Mouse (Mus musculus): Measurements from ENCODE around the gene Tmem129. TPM values are rescaled to one million over a fixed set of nuclear protein-coding genes. Genes with fewer than 3 reads are reported as not detected.

The Tmem129 gene
- polyA plus RNA-seq, 1 experiment from 2014 or later: 39.1 TPM

GRCm38 (mm10) chr5:33697947-33698512, 39.8 kb upstream of the Tmem129 start:
- Histone ChIP-seq H3K27ac (ENCODE audit: low read length) (peak overlapping the region; percentile 41; the same call in 1 of the 2 replicates), H3K9me3 (ENCODE audit: control insufficient read depth, low read length) (no peaks in the 10 kb centered on the region), H3K4me3 (replicated peaks; ENCODE audit: low read length) (no peak overlapping the region), H3K4me1 (replicated peaks; ENCODE audit: control insufficient read depth, insufficient read depth, low read length) (peaks cover 47% of the 10 kb centered on the region), H3K27me3 (replicated peaks; ENCODE audit: control insufficient read depth, insufficient read depth, low read length) (0 out of 2 replicates have a peak, but pooled peaks cover 6% of the 10 kb centered on the region), H3K9ac (replicated peaks; ENCODE audit: low read depth, low read length) (no peak overlapping the region), H3K4me2 (ENCODE audit: low read length) (no peak overlapping the region), H3K36me3 (ENCODE audit: control insufficient read depth, insufficient read depth) (no peaks in the 10 kb centered on the region)
- ATAC-seq: peak; percentile 80
- WGBS: under 1% methylated on average over 12 of the region's 13 CpGs

GRCm38 (mm10) chr5:33697534-33697933, 39.3 kb upstream of the Tmem129 start:
- Histone ChIP-seq H3K27me3 (replicated peaks; ENCODE audit: control insufficient read depth, insufficient read depth, low read length) (0 out of 2 replicates have a peak, but pooled peaks cover 6% of the 10 kb centered on the region), H3K4me3 (replicated peaks; ENCODE audit: low read length) (no peak overlapping the region), H3K36me3 (ENCODE audit: control insufficient read depth, insufficient read depth) (no peaks in the 10 kb centered on the region), H3K9me3 (ENCODE audit: control insufficient read depth, low read length) (no peaks in the 10 kb centered on the region), H3K9ac (replicated peaks; ENCODE audit: low read depth, low read length) (no peak overlapping the region), H3K27ac (ENCODE audit: low read length) (0 out of 2 replicates have a peak overlapping the region, but pooled peaks have one; percentile 29), H3K4me1 (replicated peaks; ENCODE audit: control insufficient read depth, insufficient read depth, low read length) (peaks cover 51% of the 10 kb centered on the region), H3K4me2 (ENCODE audit: low read length) (no peak overlapping the region)
- WGBS: 6% methylated on average over 1 of the region's 1 CpGs
- ATAC-seq: no peak

- Histone ChIP-seq H3K4me2 (ENCODE audit: low read length) (no peak overlapping the region), H3K27me3 (replicated peaks; ENCODE audit: control insufficient read depth, insufficient read depth, low read length) (0 out of 2 replicates have a peak, but pooled peaks cover 6% of the 10 kb centered on the region), H3K9ac (replicated peaks; ENCODE audit: low read depth, low read length) (no peak overlapping the region), H3K4me3 (replicated peaks; ENCODE audit: low read length) (no peak overlapping the region), H3K4me1 (replicated peaks; ENCODE audit: control insufficient read depth, insufficient read depth, low read length) (peaks cover 57% of the 10 kb centered on the region), H3K27ac (ENCODE audit: low read length) (no peak overlapping the region), H3K36me3 (ENCODE audit: control insufficient read depth, insufficient read depth) (no peaks in the 10 kb centered on the region), H3K9me3 (ENCODE audit: control insufficient read depth, low read length) (no peaks in the 10 kb centered on the region)
- no peak for ATAC-seq
- WGBS: 47% methylated on average over 5 of the region's 5 CpGs
Observed at GRCm38 (mm10) chr5:33696430-33696829, 38.2 kb upstream of the Tmem129 start.

GRCm38 (mm10) chr5:33695718-33696121, 37.5 kb upstream of the Tmem129 start:
- no peak for ATAC-seq
- Histone ChIP-seq H3K9me3 (ENCODE audit: control insufficient read depth, low read length) (no peaks in the 10 kb centered on the region), H3K36me3 (ENCODE audit: control insufficient read depth, insufficient read depth) (no peaks in the 10 kb centered on the region), H3K27me3 (replicated peaks; ENCODE audit: control insufficient read depth, insufficient read depth, low read length) (0 out of 2 replicates have a peak, but pooled peaks cover 6% of the 10 kb centered on the region), H3K4me2 (ENCODE audit: low read length) (peak overlapping the region; percentile 83), H3K4me1 (replicated peaks; ENCODE audit: control insufficient read depth, insufficient read depth, low read length) (peaks cover 57% of the 10 kb centered on the region), H3K9ac (replicated peaks; ENCODE audit: low read depth, low read length) (peak overlapping the region; percentile 77), H3K27ac (ENCODE audit: low read length) (peak overlapping the region; percentile 65), H3K4me3 (replicated peaks; ENCODE audit: low read length) (peak overlapping the region; percentile 53)
- 1% methylated on average over 23 of the region's 24 CpGs for WGBS

- WGBS: 2% methylated on average over 61 of the region's 71 CpGs
Observed at GRCm38 (mm10) chr5:33694848-33695717, 36.9 kb upstream of the Tmem129 start.

GRCm38 (mm10) chr5:33694461-33694847, 36.2 kb upstream of the Tmem129 start:
- H3K9me3 ChIP-seq (ENCODE audit: control insufficient read depth, low read length): no peaks in the 10 kb centered on the region
- no peak overlapping the region for H3K4me3 ChIP-seq (replicated peaks; ENCODE audit: low read length)
- peak overlapping the region; percentile 83 for H3K4me2 ChIP-seq (ENCODE audit: low read length)
- H3K27ac ChIP-seq (ENCODE audit: low read length): no peak overlapping the region
- peaks cover 58% of the 10 kb centered on the region for H3K4me1 ChIP-seq (replicated peaks; ENCODE audit: control insufficient read depth, insufficient read depth, low read length)
- H3K27me3 ChIP-seq (replicated peaks; ENCODE audit: control insufficient read depth, insufficient read depth, low read length): 0 out of 2 replicates have a peak, but pooled peaks cover 6% of the 10 kb centered on the region
- no peak for ATAC-seq
- no peak overlapping the region; the same call in 1 of the 2 replicates for H3K9ac ChIP-seq (replicated peaks; ENCODE audit: low read depth, low read length)
- 28% methylated on average over 9 of the region's 9 CpGs for WGBS
- H3K36me3 ChIP-seq (ENCODE audit: control insufficient read depth, insufficient read depth): no peaks in the 10 kb centered on the region

More at GRCm38 (mm10) chr5:33694848-33695717, 36.9 kb upstream of the Tmem129 start:
- no peaks in the 10 kb centered on the region for H3K9me3 ChIP-seq (ENCODE audit: control insufficient read depth, low read length)
- peak overlapping the region; percentile 65 for H3K27ac ChIP-seq (ENCODE audit: low read length)
- H3K27me3 ChIP-seq (replicated peaks; ENCODE audit: control insufficient read depth, insufficient read depth, low read length): 0 out of 2 replicates have a peak, but pooled peaks cover 6% of the 10 kb centered on the region
- H3K4me2 ChIP-seq (ENCODE audit: low read length): peak overlapping the region; percentile 83
- peak overlapping the region; percentile 53 for H3K4me3 ChIP-seq (replicated peaks; ENCODE audit: low read length)
- ATAC-seq: peak; percentile 81
- H3K9ac ChIP-seq (replicated peaks; ENCODE audit: low read depth, low read length): peak overlapping the region; percentile 77
- H3K36me3 ChIP-seq (ENCODE audit: control insufficient read depth, insufficient read depth): no peaks in the 10 kb centered on the region
- peaks cover 58% of the 10 kb centered on the region for H3K4me1 ChIP-seq (replicated peaks; ENCODE audit: control insufficient read depth, insufficient read depth, low read length)

- WGBS: 4% methylated on average over 24 of the region's 24 CpGs
- H3K9ac ChIP-seq (replicated peaks; ENCODE audit: low read depth, low read length): peak overlapping the region; percentile 46
- peak overlapping the region; percentile 65 for H3K27ac ChIP-seq (ENCODE audit: low read length)
- H3K9me3 ChIP-seq (ENCODE audit: control insufficient read depth, low read length): no peaks in the 10 kb centered on the region
- H3K4me2 ChIP-seq (ENCODE audit: low read length): 0 out of 2 replicates have a peak overlapping the region, but pooled peaks have one; percentile 11
- no peaks in the 10 kb centered on the region for H3K36me3 ChIP-seq (ENCODE audit: control insufficient read depth, insufficient read depth)
- 0 out of 2 replicates have a peak, but pooled peaks cover 6% of the 10 kb centered on the region for H3K27me3 ChIP-seq (replicated peaks; ENCODE audit: control insufficient read depth, insufficient read depth, low read length)
- no peak overlapping the region for H3K4me3 ChIP-seq (replicated peaks; ENCODE audit: low read length)
- ATAC-seq: no peak
- peaks cover 58% of the 10 kb centered on the region for H3K4me1 ChIP-seq (replicated peaks; ENCODE audit: control insufficient read depth, insufficient read depth, low read length)
Observed at GRCm38 (mm10) chr5:33692393-33692792, 34.2 kb upstream of the Tmem129 start.

- no peak overlapping the region for H3K4me2 ChIP-seq (ENCODE audit: low read length)
- ATAC-seq: peak; percentile 11
- H3K36me3 ChIP-seq (ENCODE audit: control insufficient read depth, insufficient read depth): no peaks in the 10 kb centered on the region
Observed at GRCm38 (mm10) chr5:33689852-33690645, 31.8 kb upstream of the Tmem129 start.

More at GRCm38 (mm10) chr5:33689852-33690645, 31.8 kb upstream of the Tmem129 start:
- Histone ChIP-seq H3K9me3 (ENCODE audit: control insufficient read depth, low read length) (no peaks in the 10 kb centered on the region), H3K27me3 (replicated peaks; ENCODE audit: control insufficient read depth, insufficient read depth, low read length) (0 out of 2 replicates have a peak, but pooled peaks cover 3% of the 10 kb centered on the region), H3K4me1 (replicated peaks; ENCODE audit: control insufficient read depth, insufficient read depth, low read length) (peaks cover 39% of the 10 kb centered on the region), H3K27ac (ENCODE audit: low read length) (peak overlapping the region; percentile 80), H3K9ac (replicated peaks; ENCODE audit: low read depth, low read length) (peak overlapping the region; percentile 41), H3K4me3 (replicated peaks; ENCODE audit: low read length) (no peak overlapping the region)
- 35% methylated on average over 11 of the region's 11 CpGs for WGBS

Data from forebrain, embryonic 16.5 days (tissue).